Mouse (Mus musculus) midbrain, embryonic 10.5 days (tissue): ENCODE measurements at regions not wholly inside any gene's neighbourhood (a gene's known extent, or its start where the extent isn't known, plus 50 kb on each side); places are given as distances from the start of the nearest gene placed in this dataset.

ENCODE experiments used
- DNase-seq: peaks from one replicate; pipeline ENCODE4 v3.0.0-alpha.2; 2017; ENCODE audit warnings: low spot score
- H3K27ac ChIP-seq: fragments of 300-500 bp; sonication (generic); replicated peaks from 2 replicates; pipeline ENCODE4 v1.5.1; 2016; ENCODE audit warnings: mild to moderate bottlenecking
- H3K27me3 ChIP-seq: fragments of 300-500 bp; sonication (generic); 2 replicates; pipeline ENCODE4 v1.6.1; 2016; ENCODE audit warnings: low read depth, mild to moderate bottlenecking; ENCODE audit not compliant: poor library complexity, severe bottlenecking
- H3K36me3 ChIP-seq: fragments of 300-500 bp; sonication (generic); 2 replicates; pipeline ENCODE4 v1.6.1; 2016; ENCODE audit warnings: mild to moderate bottlenecking, moderate library complexity
- H3K4me1 ChIP-seq: fragments of 300-500 bp; sonication (generic); 2 replicates; pipeline ENCODE4 v1.6.1; 2016
- H3K4me3 ChIP-seq: fragments of 300-500 bp; sonication (generic); 2 replicates; pipeline ENCODE4 v1.5.1; 2016; ENCODE audit warnings: mild to moderate bottlenecking, moderate library complexity
- H3K9me3 ChIP-seq: fragments of 300-500 bp; sonication (generic); replicated peaks from 2 replicates; pipeline ENCODE4 v1.6.1; 2016; ENCODE audit warnings: mild to moderate bottlenecking
- WGBS: fragments of 180-500 bp; shearing (Covaris S2); methylation state at CpG from one replicate; pipeline ENCODE4 v1.1.7; 2016; 5-methylcytosine and 5-hydroxymethylcytosine counted together

- H3K4me3 ChIP-seq, result no peak overlapping the region
- 0 out of 2 replicates have a peak, but pooled peaks cover 3% of the 10 kb centered on the region for H3K9me3 ChIP-seq
- no peaks in the 10 kb centered on the region for H3K27me3 ChIP-seq
- no peaks in the 10 kb centered on the region for H3K36me3 ChIP-seq
- no peak overlapping the region for H3K27ac ChIP-seq
- 66% methylated on average over 4 of the region's 4 CpGs for WGBS
- no peak for DNase-seq
- peaks cover 19% of the 10 kb centered on the region for H3K4me1 ChIP-seq
Observed at GRCm38 (mm10) chr10:118746719-118747395, 123.2 kb downstream of the Dyrk2 start.

- 0 out of 2 replicates have a peak, but pooled peaks cover 3% of the 10 kb centered on the region for H3K9me3 ChIP-seq
- DNase-seq, result no peak
- WGBS, result 94% methylated on average over 1 of the region's 1 CpGs
- peaks cover 28% of the 10 kb centered on the region for H3K4me1 ChIP-seq
- H3K27me3 ChIP-seq, result no peaks in the 10 kb centered on the region
- H3K4me3 ChIP-seq, result no peak overlapping the region
- H3K36me3 ChIP-seq, result no peaks in the 10 kb centered on the region
- H3K27ac ChIP-seq, result no peak overlapping the region
Observed at GRCm38 (mm10) chr10:118749039-118749438, 121.0 kb downstream of the Dyrk2 start.

- 70% methylated on average over 6 of the region's 6 CpGs for WGBS
- Histone ChIP-seq H3K36me3 (no peaks in the 10 kb centered on the region), H3K9me3 (0 out of 2 replicates have a peak, but pooled peaks cover 3% of the 10 kb centered on the region), H3K27ac (no peak overlapping the region), H3K4me1 (peaks cover 28% of the 10 kb centered on the region), H3K27me3 (no peaks in the 10 kb centered on the region), H3K4me3 (no peak overlapping the region)
- no peak for DNase-seq
Observed at GRCm38 (mm10) chr10:118749756-118750155, 120.3 kb downstream of the Dyrk2 start.

- Histone ChIP-seq H3K27me3 (no peaks in the 10 kb centered on the region), H3K4me1 (peaks cover 28% of the 10 kb centered on the region), H3K9me3 (no peaks in the 10 kb centered on the region), H3K36me3 (no peaks in the 10 kb centered on the region), H3K4me3 (no peak overlapping the region), H3K27ac (no peak overlapping the region)
- no peak for DNase-seq
- WGBS, result 89% methylated on average over 2 of the region's 2 CpGs
Observed at GRCm38 (mm10) chr10:118751110-118751509, 118.9 kb downstream of the Dyrk2 start.

- Histone ChIP-seq H3K27ac (no peak overlapping the region), H3K36me3 (no peaks in the 10 kb centered on the region), H3K9me3 (no peaks in the 10 kb centered on the region), H3K4me1 (peaks cover 17% of the 10 kb centered on the region), H3K27me3 (no peaks in the 10 kb centered on the region), H3K4me3 (no peak overlapping the region)
- no peak for DNase-seq
- 88% methylated on average over 5 of the region's 5 CpGs for WGBS
Observed at GRCm38 (mm10) chr10:118753061-118753775, 116.8 kb downstream of the Dyrk2 start.

GRCm38 (mm10) chr10:118754791-118755190 lies 115.2 kb downstream of the Dyrk2 start:
- no peaks in the 10 kb centered on the region for H3K36me3 ChIP-seq
- H3K27me3 ChIP-seq, result no peaks in the 10 kb centered on the region
- H3K27ac ChIP-seq, result no peak overlapping the region
- peaks cover 14% of the 10 kb centered on the region for H3K4me1 ChIP-seq
- 91% methylated on average over 13 of the region's 13 CpGs for WGBS
- no peaks in the 10 kb centered on the region for H3K9me3 ChIP-seq
- DNase-seq, result no peak
- no peak overlapping the region for H3K4me3 ChIP-seq

- Histone ChIP-seq H3K4me1 (peaks cover 8% of the 10 kb centered on the region), H3K36me3 (no peaks in the 10 kb centered on the region), H3K27me3 (no peaks in the 10 kb centered on the region), H3K4me3 (no peak overlapping the region), H3K27ac (no peak overlapping the region), H3K9me3 (no peaks in the 10 kb centered on the region)
- 92% methylated on average over 18 of the region's 18 CpGs for WGBS
- DNase-seq, result no peak
Observed at GRCm38 (mm10) chr10:118758825-118759471, 111.1 kb downstream of the Dyrk2 start.

- H3K27ac ChIP-seq, result no peak overlapping the region
- DNase-seq, result no peak
- no peaks in the 10 kb centered on the region for H3K36me3 ChIP-seq
- peaks cover 8% of the 10 kb centered on the region for H3K4me1 ChIP-seq
- H3K9me3 ChIP-seq, result no peaks in the 10 kb centered on the region
- 57% methylated on average over 8 of the region's 8 CpGs for whole genome bisulfite sequencing
- no peak overlapping the region for H3K4me3 ChIP-seq
- H3K27me3 ChIP-seq, result no peaks in the 10 kb centered on the region
Observed at GRCm38 (mm10) chr10:118760441-118760840, 109.6 kb downstream of the Dyrk2 start.

- no peaks in the 10 kb centered on the region for H3K9me3 ChIP-seq
- no peak overlapping the region for H3K4me3 ChIP-seq
- H3K27ac ChIP-seq, result no peak overlapping the region
- H3K27me3 ChIP-seq, result no peaks in the 10 kb centered on the region
- WGBS, result 88% methylated on average over 10 of the region's 10 CpGs
- no peak for DNase-seq
- H3K36me3 ChIP-seq, result no peaks in the 10 kb centered on the region
- H3K4me1 ChIP-seq, result peaks cover 14% of the 10 kb centered on the region
Observed at GRCm38 (mm10) chr10:118761101-118761868, 108.7 kb downstream of the Dyrk2 start.

- H3K36me3 ChIP-seq, result no peaks in the 10 kb centered on the region
- WGBS, result 92% methylated on average over 9 of the region's 9 CpGs
- no peaks in the 10 kb centered on the region for H3K27me3 ChIP-seq
- no peak overlapping the region for H3K4me3 ChIP-seq
- H3K27ac ChIP-seq, result no peak overlapping the region
- no peak for DNase-seq
- peaks cover 14% of the 10 kb centered on the region for H3K4me1 ChIP-seq
- no peaks in the 10 kb centered on the region for H3K9me3 ChIP-seq
Observed at GRCm38 (mm10) chr10:118765051-118765450, 105.0 kb downstream of the Dyrk2 start.

- Histone ChIP-seq H3K9me3 (no peaks in the 10 kb centered on the region), H3K4me1 (peaks cover 9% of the 10 kb centered on the region), H3K4me3 (no peak overlapping the region), H3K27ac (no peak overlapping the region), H3K36me3 (no peaks in the 10 kb centered on the region), H3K27me3 (no peaks in the 10 kb centered on the region)
- 70% methylated on average over 14 of the region's 14 CpGs for WGBS
- no peak for DNase-seq
Observed at GRCm38 (mm10) chr10:118765544-118766441, 104.2 kb downstream of the Dyrk2 start.

GRCm38 (mm10) chr10:118766826-118767225 lies 103.2 kb downstream of the Dyrk2 start:
- no peak overlapping the region for H3K27ac ChIP-seq
- peaks cover 9% of the 10 kb centered on the region for H3K4me1 ChIP-seq
- H3K4me3 ChIP-seq, result no peak overlapping the region
- 87% methylated on average over 7 of the region's 7 CpGs for WGBS
- H3K36me3 ChIP-seq, result no peaks in the 10 kb centered on the region
- H3K27me3 ChIP-seq, result no peaks in the 10 kb centered on the region
- no peak for DNase-seq
- no peaks in the 10 kb centered on the region for H3K9me3 ChIP-seq
